Mouse (Mus musculus) limb, embryonic 11.5 days (tissue): Measurements from ENCODE around the gene Adgrl2. TPM values are rescaled to one million over a fixed set of nuclear protein-coding genes. Genes with fewer than 3 reads are reported as not detected.

Experiments used
- ATAC-seq: fragments of 200-750 bp; cut with Nextera tagmentation; 2 replicates; pipeline ENCODE4 v1.8.0; 2017; ENCODE audit warnings: low read depth; ENCODE audit not compliant: insufficient number of reproducible peaks, low FRiP score, low TSS enrichment
- DNase-seq: peaks from one replicate; pipeline ENCODE4 v3.0.0-alpha.2; 2015; ENCODE audit warnings: low spot score
- H3K27ac ChIP-seq: fragments of 300-500 bp; sonication (generic); replicated peaks from 2 replicates; pipeline ENCODE4 v1.5.1; 2014; ENCODE audit warnings: low read depth, mild to moderate bottlenecking, low read length
- H3K27me3 ChIP-seq: fragments of 300-500 bp; sonication (generic); 2 replicates; pipeline ENCODE4 v1.6.1; 2014; ENCODE audit warnings: mild to moderate bottlenecking, low read length, mixed read lengths; ENCODE audit not compliant: control insufficient read depth, insufficient read depth
- H3K36me3 ChIP-seq: fragments of 300-500 bp; sonication (generic); 2 replicates; pipeline ENCODE4 v1.6.1; 2014; ENCODE audit warnings: mild to moderate bottlenecking, low read length, moderate library complexity, mixed read lengths; ENCODE audit not compliant: control insufficient read depth, insufficient read depth
- H3K4me1 ChIP-seq: fragments of 300-500 bp; sonication (generic); 2 replicates; pipeline ENCODE4 v1.6.1; 2014; ENCODE audit warnings: low read length, mixed read lengths; ENCODE audit not compliant: control insufficient read depth, insufficient read depth
- H3K4me2 ChIP-seq: fragments of 300-500 bp; sonication (generic); 2 replicates; pipeline ENCODE4 v1.6.1; 2014; ENCODE audit warnings: low read depth, mild to moderate bottlenecking, moderate library complexity; ENCODE audit not compliant: severe bottlenecking
- H3K4me3 ChIP-seq: fragments of 300-500 bp; sonication (generic); 2 replicates; pipeline ENCODE4 v1.5.1; 2014; ENCODE audit warnings: low read depth, low read length
- H3K9ac ChIP-seq: fragments of 300-500 bp; sonication (generic); 2 replicates; pipeline ENCODE4 v1.6.1; 2014; ENCODE audit warnings: mild to moderate bottlenecking, low read length
- H3K9me3 ChIP-seq: fragments of 300-500 bp; sonication (generic); 2 replicates; pipeline ENCODE4 v1.6.1; 2016; ENCODE audit warnings: low read length; ENCODE audit not compliant: control insufficient read depth
- WGBS: fragments of 180-500 bp; shearing (Covaris S2); extraction: QIAGEN DNeasy Blood & Tissue Kit; methylation state at CpG from one replicate; pipeline ENCODE4 v1.1.7; 2014; 5-methylcytosine and 5-hydroxymethylcytosine counted together
- polyA plus RNA-seq: library from polyadenylated mRNA; unstranded; fragments of >200 nt; fragmentation: Nextera tagmentation; extraction: Ambion mirVana; gene quantifications from 2 replicates; pipeline ENCODE4 v1.2.1, GENCODE M21; 2014

Gene Adgrl2
- polyA plus RNA-seq, 1 experiment from 2014 or later: 87.9 TPM

DNA sequence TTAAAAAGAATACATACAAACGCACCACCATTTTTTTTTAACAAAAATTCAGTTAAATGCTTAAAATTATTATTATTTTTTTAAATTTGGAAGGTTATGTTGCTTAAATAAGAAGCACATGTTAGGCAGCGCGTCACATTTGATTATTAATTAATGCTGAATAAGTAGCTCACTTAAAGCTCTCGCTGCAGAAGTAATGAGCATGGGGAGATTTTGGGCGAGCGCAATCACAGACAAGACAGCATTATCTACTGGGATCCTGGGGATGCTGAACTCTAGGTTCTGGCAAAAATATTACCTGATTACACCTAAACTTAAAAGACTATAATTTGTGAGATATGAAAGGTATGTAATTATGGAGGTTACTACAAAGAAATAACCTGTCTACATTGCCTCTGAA is 77.8 kb downstream of the Adgrl2 start:
- DNase-seq: no peak
- H3K9ac ChIP-seq: no peak overlapping the region
- H3K4me3 ChIP-seq: no peak overlapping the region
- H3K27ac ChIP-seq: no peak overlapping the region
- no peaks in the 10 kb centered on the region for H3K36me3 ChIP-seq
- no peaks in the 10 kb centered on the region for H3K27me3 ChIP-seq
- H3K4me2 ChIP-seq: no peak overlapping the region
- H3K9me3 ChIP-seq: no peaks in the 10 kb centered on the region
- no peaks in the 10 kb centered on the region for H3K4me1 ChIP-seq
- WGBS: 90% methylated on average over 6 of the region's 6 CpGs
- no peak for ATAC-seq

DNA sequence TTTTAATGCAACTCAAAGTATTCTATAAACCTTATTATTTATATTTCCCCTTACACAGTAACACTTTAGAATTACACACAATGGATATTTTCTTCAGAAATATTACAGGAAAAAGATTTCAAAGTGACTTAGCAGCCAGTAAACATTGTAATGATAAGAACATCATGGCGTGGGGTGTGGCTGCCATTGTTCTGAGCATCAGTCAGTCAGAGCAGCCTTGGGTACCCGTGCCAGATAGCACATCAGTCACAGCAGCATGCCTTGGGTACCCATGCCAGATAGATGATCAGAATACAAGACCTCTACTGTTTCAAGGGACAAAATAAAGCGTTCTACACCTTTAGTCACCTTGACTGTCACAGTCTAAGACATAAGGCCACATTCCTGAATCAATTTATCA is 82.5 kb downstream of the Adgrl2 start:
- Histone ChIP-seq H3K4me3 (no peak overlapping the region), H3K9me3 (no peaks in the 10 kb centered on the region), H3K27ac (no peak overlapping the region), H3K36me3 (no peaks in the 10 kb centered on the region), H3K27me3 (no peaks in the 10 kb centered on the region), H3K4me2 (no peak overlapping the region), H3K9ac (no peak overlapping the region), H3K4me1 (no peaks in the 10 kb centered on the region)
- DNase-seq (no peak), ATAC-seq (no peak)
- WGBS: 89% methylated on average over 3 of the region's 3 CpGs

DNA sequence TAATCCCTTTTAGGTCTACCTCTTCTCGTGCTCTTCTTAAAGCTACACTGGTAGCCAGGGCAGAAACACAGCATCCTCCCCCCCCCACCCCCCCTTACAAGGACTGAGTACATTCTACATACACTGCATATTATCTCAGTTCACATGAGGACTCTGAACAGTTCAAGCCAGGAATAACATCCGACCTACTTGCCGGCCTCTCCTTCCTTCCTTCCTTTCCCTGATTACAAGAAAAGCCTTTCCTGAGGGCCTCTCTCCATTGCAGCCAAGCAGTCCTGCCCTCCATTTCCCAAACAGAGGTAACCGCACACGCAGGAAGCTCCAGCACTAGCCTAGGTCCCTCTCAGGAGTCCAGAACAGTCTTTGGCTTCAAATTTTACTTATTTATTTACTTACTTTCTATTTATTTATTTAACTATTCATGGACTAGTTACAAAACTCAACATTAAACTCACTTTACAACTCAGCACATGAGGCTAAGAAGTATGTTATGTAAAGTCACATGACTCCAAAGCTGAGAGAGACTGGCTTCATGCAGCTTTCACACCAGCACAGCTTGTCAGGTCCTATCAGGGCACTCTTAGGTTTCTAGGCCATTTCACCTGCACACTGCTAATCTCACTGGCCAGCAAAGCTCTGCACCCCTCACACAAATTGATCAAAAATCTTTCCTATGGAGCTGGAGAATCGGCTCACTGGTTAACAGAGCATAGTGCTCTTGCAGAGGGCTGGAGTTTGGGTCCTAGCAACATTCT is 83.2 kb downstream of the Adgrl2 start:
- ATAC-seq (no peak), DNase-seq (no peak)
- H3K27ac ChIP-seq: no peak overlapping the region
- H3K36me3 ChIP-seq: no peaks in the 10 kb centered on the region
- no peak overlapping the region for H3K4me3 ChIP-seq
- H3K9me3 ChIP-seq: no peaks in the 10 kb centered on the region
- H3K9ac ChIP-seq: no peak overlapping the region
- 77% methylated on average over 6 of the region's 6 CpGs for WGBS
- H3K4me1 ChIP-seq: no peaks in the 10 kb centered on the region
- no peaks in the 10 kb centered on the region for H3K27me3 ChIP-seq
- H3K4me2 ChIP-seq: no peak overlapping the region

DNA sequence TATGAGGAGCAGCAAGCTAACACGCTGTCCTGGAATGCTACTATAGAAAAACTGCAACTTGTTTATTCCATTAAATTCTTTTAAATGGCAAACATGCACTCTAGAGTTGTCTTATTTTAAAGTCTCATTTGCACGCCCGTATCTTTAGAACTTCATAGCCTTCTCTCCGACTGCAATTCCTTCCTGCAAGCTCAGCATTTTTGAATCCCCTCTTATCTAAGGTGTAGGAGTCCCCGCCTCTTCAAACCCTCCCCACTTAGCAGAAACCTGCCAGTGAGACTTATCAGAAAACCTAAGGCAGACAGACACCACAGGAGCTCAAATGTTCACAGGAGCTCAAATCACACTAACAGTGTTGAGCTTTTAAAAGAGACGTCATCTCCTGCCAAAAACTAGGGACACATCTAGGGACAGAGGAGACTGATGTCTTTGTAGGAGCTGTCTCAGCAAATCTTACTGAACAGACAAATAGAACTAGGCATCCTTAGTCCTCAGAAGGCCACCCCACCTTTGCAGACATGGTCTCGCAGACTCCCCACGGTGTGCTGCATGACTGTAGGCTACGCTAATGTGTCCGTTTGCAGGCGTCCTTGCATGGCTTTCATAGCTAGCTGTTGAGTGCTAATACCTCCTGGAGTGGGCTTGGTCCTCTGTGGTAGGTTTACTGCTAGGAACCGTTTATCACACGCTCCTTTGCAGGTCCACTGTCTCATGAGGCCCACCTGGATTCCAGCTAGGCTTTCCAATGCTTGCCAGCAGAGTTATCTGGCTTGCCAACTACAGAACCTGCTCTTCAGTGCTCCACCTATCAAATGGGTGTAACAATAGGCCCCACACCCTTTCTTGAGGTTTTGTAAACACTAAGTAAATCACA is 84.2 kb downstream of the Adgrl2 start:
- H3K4me1 ChIP-seq: no peaks in the 10 kb centered on the region
- DNase-seq (no peak), ATAC-seq (no peak)
- WGBS: 75% methylated on average over 13 of the region's 13 CpGs
- H3K9ac ChIP-seq: no peak overlapping the region
- no peak overlapping the region for H3K4me3 ChIP-seq
- no peaks in the 10 kb centered on the region for H3K9me3 ChIP-seq
- no peak overlapping the region for H3K27ac ChIP-seq
- H3K27me3 ChIP-seq: no peaks in the 10 kb centered on the region
- H3K36me3 ChIP-seq: no peaks in the 10 kb centered on the region
- H3K4me2 ChIP-seq: no peak overlapping the region

DNA sequence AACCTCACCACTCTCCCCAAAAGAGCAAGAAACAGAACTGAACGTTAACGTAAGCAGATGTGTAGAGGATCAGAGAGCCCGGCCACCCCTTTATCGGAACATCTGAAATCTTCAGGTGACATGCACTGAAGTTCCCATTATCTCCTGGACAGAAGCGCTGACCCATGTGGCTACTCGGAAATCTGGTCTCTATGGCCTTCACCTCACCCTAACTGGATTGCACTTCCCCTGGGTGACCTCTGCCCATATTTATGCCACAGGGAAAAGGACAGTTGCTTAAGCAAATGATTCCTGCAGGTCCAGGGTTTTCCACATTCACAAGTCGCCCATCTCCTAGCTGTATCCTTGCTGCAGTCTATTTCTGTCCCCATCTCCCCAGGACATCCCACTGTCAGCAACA is 84.9 kb downstream of the Adgrl2 start:
- Histone ChIP-seq H3K27ac (no peak overlapping the region), H3K4me3 (no peak overlapping the region), H3K9me3 (no peaks in the 10 kb centered on the region), H3K4me2 (no peak overlapping the region), H3K27me3 (no peaks in the 10 kb centered on the region), H3K4me1 (no peaks in the 10 kb centered on the region; the same call in 1 of the 2 replicates), H3K9ac (no peak overlapping the region), H3K36me3 (no peaks in the 10 kb centered on the region)
- DNase-seq: no peak
- WGBS: 83% methylated on average over 7 of the region's 7 CpGs
- ATAC-seq: no peak

DNA sequence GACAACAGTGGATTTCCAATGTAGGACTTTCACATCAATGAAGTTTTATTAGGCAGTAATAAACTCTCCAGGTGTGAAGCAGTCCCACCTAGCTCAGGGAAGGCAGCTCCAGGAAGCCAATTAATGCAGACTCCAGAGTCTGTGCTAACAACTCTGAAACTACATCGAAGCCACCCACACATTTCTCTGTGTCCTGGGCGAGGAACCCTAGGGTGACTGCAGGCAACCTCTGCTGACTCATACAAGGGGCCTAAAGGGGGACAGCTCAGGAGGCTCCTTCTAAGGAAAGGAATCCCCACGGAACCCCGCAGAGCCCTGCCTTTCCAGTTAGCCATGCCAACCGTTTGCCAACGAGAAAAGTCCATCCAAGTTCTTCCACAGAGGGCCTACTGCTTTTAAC is 90.5 kb downstream of the Adgrl2 start:
- ATAC-seq (no peak; the same call in 1 of the 2 replicates), DNase-seq (peak; percentile 37)
- H3K36me3 ChIP-seq: no peaks in the 10 kb centered on the region
- peaks cover 29% of the 10 kb centered on the region for H3K4me1 ChIP-seq
- 19% methylated on average over 6 of the region's 6 CpGs for WGBS
- H3K9me3 ChIP-seq: no peaks in the 10 kb centered on the region
- no peak overlapping the region for H3K9ac ChIP-seq
- no peak overlapping the region for H3K4me3 ChIP-seq
- no peak overlapping the region for H3K27ac ChIP-seq
- H3K27me3 ChIP-seq: no peaks in the 10 kb centered on the region
- H3K4me2 ChIP-seq: no peak overlapping the region

DNA sequence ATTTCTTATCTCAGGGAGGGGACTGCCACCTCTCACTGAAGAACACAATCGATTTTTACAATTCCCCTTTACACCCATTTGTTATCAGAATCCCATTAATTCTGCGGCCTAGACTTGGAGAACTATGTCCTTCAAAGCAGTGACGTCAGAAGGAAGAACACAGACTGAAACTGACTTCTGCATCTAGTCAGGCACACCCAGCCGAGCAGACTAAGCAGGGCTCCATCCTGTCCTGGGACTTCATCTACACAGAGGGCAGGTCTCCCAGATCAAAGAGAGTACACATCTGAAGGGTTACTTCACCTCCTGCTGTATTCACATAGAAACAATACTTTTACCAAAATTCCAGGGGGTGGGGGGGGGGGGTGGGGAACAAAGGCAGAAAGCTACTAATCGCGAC is 90.9 kb downstream of the Adgrl2 start:
- no peak overlapping the region for H3K9ac ChIP-seq
- no peak overlapping the region for H3K4me2 ChIP-seq
- 25% methylated on average over 6 of the region's 6 CpGs for WGBS
- H3K27ac ChIP-seq: no peak overlapping the region
- no peaks in the 10 kb centered on the region for H3K9me3 ChIP-seq
- no peak for DNase-seq
- no peaks in the 10 kb centered on the region for H3K27me3 ChIP-seq
- H3K4me3 ChIP-seq: no peak overlapping the region
- H3K4me1 ChIP-seq: peaks cover 29% of the 10 kb centered on the region
- ATAC-seq: 0 out of 2 replicates have a peak, but pooled peaks have one; percentile 62
- no peaks in the 10 kb centered on the region for H3K36me3 ChIP-seq

DNA sequence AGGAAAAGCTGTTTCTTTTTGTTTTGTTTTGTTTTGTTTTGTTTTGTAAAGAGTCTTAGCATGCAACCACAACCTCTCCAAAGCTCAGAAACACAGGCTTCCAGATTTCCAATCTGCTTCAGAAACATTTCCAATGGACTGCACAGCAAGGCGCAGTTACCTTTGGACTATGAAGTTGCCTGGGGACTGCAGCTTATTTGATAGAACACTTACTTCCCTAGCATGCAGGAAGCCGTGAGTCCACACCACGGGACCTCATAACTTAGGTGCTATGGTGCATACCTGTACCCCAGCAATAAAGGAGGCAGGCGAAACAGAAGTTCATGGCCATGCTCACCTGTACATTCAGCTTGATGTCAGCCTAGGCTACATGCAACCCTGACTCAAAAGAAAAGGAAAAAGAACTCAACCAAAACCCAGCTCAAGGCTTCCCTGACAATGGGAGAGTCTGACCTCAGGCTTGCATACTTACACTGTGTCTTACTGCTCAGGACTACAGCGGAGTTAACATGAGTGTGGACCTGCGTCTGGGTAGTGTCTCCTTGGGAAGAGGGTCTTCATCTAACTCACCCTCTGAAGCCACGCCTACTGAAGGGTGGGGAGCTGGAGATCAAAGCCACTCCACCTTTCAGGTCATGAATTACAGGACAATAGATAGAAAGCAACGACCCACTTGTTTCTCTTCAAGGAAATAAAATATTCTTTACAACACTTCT is 91.7 kb downstream of the Adgrl2 start:
- Histone ChIP-seq H3K4me1 (peaks cover 29% of the 10 kb centered on the region), H3K9me3 (no peaks in the 10 kb centered on the region), H3K9ac (no peak overlapping the region), H3K27ac (no peak overlapping the region), H3K36me3 (no peaks in the 10 kb centered on the region), H3K4me2 (no peak overlapping the region), H3K4me3 (no peak overlapping the region), H3K27me3 (no peaks in the 10 kb centered on the region)
- ATAC-seq (no peak), DNase-seq (no peak)
- 54% methylated on average over 8 of the region's 8 CpGs for WGBS
